Mouse (Mus musculus) ovary, postnatal 14 days (tissue): ENCODE results near the gene Spice1.

ENCODE experiments used
- DNase-seq: peaks from one replicate; pipeline ENCODE4 v3.0.0; 2022; ENCODE audit warnings: low spot score

Gene Spice1

GRCm38 (mm10) chr16:44375459-44375858 lies 28.5 kb downstream of the Spice1 start:
- no peak for DNase-seq

GRCm38 (mm10) chr16:44380006-44380405 lies 33.1 kb downstream of the Spice1 start:
- DNase-seq = no peak

GRCm38 (mm10) chr16:44381578-44381977 lies 34.7 kb downstream of the Spice1 start:
- no peak for DNase-seq

GRCm38 (mm10) chr16:44383549-44383948 lies 36.6 kb downstream of the Spice1 start:
- no peak for DNase-seq

- DNase-seq = no peak
Observed at GRCm38 (mm10) chr16:44384251-44384650, 37.3 kb downstream of the Spice1 start.

- DNase-seq = peak; percentile 32
Observed at GRCm38 (mm10) chr16:44391877-44392548, 45.1 kb downstream of the Spice1 start.

- DNase-seq = peak; percentile 65
Observed at GRCm38 (mm10) chr16:44394577-44395243, 47.8 kb downstream of the Spice1 start, which contains the start of gene Cfap44. Gene Cfap44, plus strand, starts transcription at chr16:44394796.

GRCm38 (mm10) chr16:44404933-44405332 lies 58.0 kb downstream of the Spice1 start:
- no peak for DNase-seq

GRCm38 (mm10) chr16:44407211-44407610 lies 60.3 kb downstream of the Spice1 start:
- DNase-seq = no peak

- DNase-seq = no peak
Observed at GRCm38 (mm10) chr16:44408290-44408689, 61.4 kb downstream of the Spice1 start.

- no peak for DNase-seq
Observed at GRCm38 (mm10) chr16:44410176-44410575, 63.3 kb downstream of the Spice1 start.

GRCm38 (mm10) chr16:44417596-44417995 lies 70.7 kb downstream of the Spice1 start:
- DNase-seq = no peak

- no peak for DNase-seq
Observed at GRCm38 (mm10) chr16:44421735-44422134, 74.8 kb downstream of the Spice1 start.

GRCm38 (mm10) chr16:44423499-44423898 lies 76.6 kb downstream of the Spice1 start:
- no peak for DNase-seq

GRCm38 (mm10) chr16:44428456-44428855 lies 81.5 kb downstream of the Spice1 start:
- no peak for DNase-seq

GRCm38 (mm10) chr16:44430021-44430420 lies 83.1 kb downstream of the Spice1 start:
- DNase-seq = no peak

- no peak for DNase-seq
Observed at GRCm38 (mm10) chr16:44434931-44435330, 88.0 kb downstream of the Spice1 start.

- DNase-seq = no peak
Observed at GRCm38 (mm10) chr16:44435481-44435880, 88.6 kb downstream of the Spice1 start.
